Mouse (Mus musculus): ENCODE measurements around the gene Golt1a. TPM values are rescaled to one million over a fixed set of nuclear protein-coding genes. Genes with fewer than 3 reads are reported as not detected.
A peak's percentile ranks its signal among the peaks of the same experiment; 100 is the strongest.

Gene Golt1a
- polyA plus RNA-seq, 1 experiment = not detected

- no peak for TF ChIP-seq CEBPB (IDR thresholded peaks at IDR 0.05; ENCODE audit: low read depth)
- TF ChIP-seq FOSL1 (IDR thresholded peaks at IDR 0.05; ENCODE audit: insufficient read depth, low read length, poor library complexity, severe bottlenecking) = no peak
- TF ChIP-seq USF1 (IDR thresholded peaks at IDR 0.05; ENCODE audit: low read depth) = no peak
- no peak for TF ChIP-seq MYOG (IDR thresholded peaks at IDR 0.05; ENCODE audit: control insufficient read depth, extremely low read depth, insufficient read length)
- no peak for TF ChIP-seq CTCF (IDR thresholded peaks at IDR 0.05; ENCODE audit: control insufficient read depth, insufficient read depth, insufficient read length)
- no peak for TF ChIP-seq MAX (IDR thresholded peaks at IDR 0.05)
- no peak for TF ChIP-seq MYOD1 (IDR thresholded peaks at IDR 0.05; ENCODE audit: control insufficient read depth, insufficient read length, low read depth)
- H3K79me2 ChIP-seq (ENCODE audit: control insufficient read depth, insufficient read depth) = no peaks in the 10 kb centered on the region
Observed at GRCm38 (mm10) chr1:133316577-133316976, 7.0 kb downstream of the Golt1a start.

GRCm38 (mm10) chr1:133317149-133317548 lies 7.5 kb downstream of the Golt1a start:
- H3K36me3 ChIP-seq (ENCODE audit: control insufficient read depth, insufficient read depth) = no peaks in the 10 kb centered on the region
- no peaks in the 10 kb centered on the region for H3K79me3 ChIP-seq (ENCODE audit: low read depth)
- no peaks in the 10 kb centered on the region for H3K79me2 ChIP-seq (ENCODE audit: control insufficient read depth, insufficient read depth)
- H3K27me3 ChIP-seq (ENCODE audit: control insufficient read depth, insufficient read depth, insufficient read length) = peaks cover 7% of the 10 kb centered on the region
- H3ac ChIP-seq (ENCODE audit: control insufficient read depth, insufficient read length, low read depth) = no peak overlapping the region
- no peak overlapping the region for H3K4me3 ChIP-seq (ENCODE audit: insufficient read depth, poor library complexity, severe bottlenecking)
- TF ChIP-seq USF1 (IDR thresholded peaks at IDR 0.05; ENCODE audit: low read depth) = peak; percentile 37
- TF ChIP-seq CEBPB (IDR thresholded peaks at IDR 0.05; ENCODE audit: low read depth) = no peak

More at GRCm38 (mm10) chr1:133316577-133316976, 7.0 kb downstream of the Golt1a start:
- no peaks in the 10 kb centered on the region for H3K36me3 ChIP-seq (ENCODE audit: control insufficient read depth, insufficient read depth)
- no peak overlapping the region for H3ac ChIP-seq (ENCODE audit: control insufficient read depth, insufficient read length, low read depth)
- no peak overlapping the region for H3K4me3 ChIP-seq (ENCODE audit: insufficient read depth, poor library complexity, severe bottlenecking)
- H3K79me3 ChIP-seq (ENCODE audit: low read depth) = no peaks in the 10 kb centered on the region
- H3K27me3 ChIP-seq (ENCODE audit: control insufficient read depth, insufficient read depth, insufficient read length) = peaks cover 11% of the 10 kb centered on the region

- TF ChIP-seq MYOG (IDR thresholded peaks at IDR 0.05; ENCODE audit: control insufficient read depth, extremely low read depth, insufficient read length) = no peak
- no peak for TF ChIP-seq CTCF (IDR thresholded peaks at IDR 0.05; ENCODE audit: control insufficient read depth, insufficient read depth, insufficient read length)
- TF ChIP-seq MYOD1 (IDR thresholded peaks at IDR 0.05; ENCODE audit: control insufficient read depth, insufficient read length, low read depth) = no peak
- no peak for TF ChIP-seq USF1 (IDR thresholded peaks at IDR 0.05; ENCODE audit: low read depth)
- TF ChIP-seq MAX (IDR thresholded peaks at IDR 0.05) = no peak
- no peak for TF ChIP-seq FOSL1 (IDR thresholded peaks at IDR 0.05; ENCODE audit: insufficient read depth, low read length, poor library complexity, severe bottlenecking)
- no peak for TF ChIP-seq CEBPB (IDR thresholded peaks at IDR 0.05; ENCODE audit: low read depth)
- H3K4me3 ChIP-seq (ENCODE audit: insufficient read depth, poor library complexity, severe bottlenecking) = no peak within 1 kb of the TSS
- no peaks in the 10 kb centered on the region for H3K36me3 ChIP-seq (ENCODE audit: control insufficient read depth, insufficient read depth)
- no peak within 1 kb of the TSS for H3ac ChIP-seq (ENCODE audit: control insufficient read depth, insufficient read length, low read depth)
- H3K27me3 ChIP-seq (ENCODE audit: control insufficient read depth, insufficient read depth, insufficient read length) = peaks cover 3% of the 10 kb centered on the region
- H3K79me3 ChIP-seq (ENCODE audit: low read depth) = no peaks in the 10 kb centered on the region
- H3K79me2 ChIP-seq (ENCODE audit: control insufficient read depth, insufficient read depth) = no peaks in the 10 kb centered on the region
Observed at GRCm38 (mm10) chr1:133321267-133321925, 11.8 kb downstream of the Golt1a start, which contains the start of gene Kiss1. Kiss1 (plus strand) TSS chr1:133321875.

GRCm38 (mm10) chr1:133323333-133323732 lies 13.7 kb downstream of the Golt1a start:
- peaks cover 13% of the 10 kb centered on the region for H3K27me3 ChIP-seq (ENCODE audit: control insufficient read depth, insufficient read depth, insufficient read length)
- no peaks in the 10 kb centered on the region for H3K79me3 ChIP-seq (ENCODE audit: low read depth)
- no peaks in the 10 kb centered on the region for H3K79me2 ChIP-seq (ENCODE audit: control insufficient read depth, insufficient read depth)
- TF ChIP-seq FOSL1 (IDR thresholded peaks at IDR 0.05; ENCODE audit: insufficient read depth, low read length, poor library complexity, severe bottlenecking) (no peak), MAX (IDR thresholded peaks at IDR 0.05) (no peak), USF1 (IDR thresholded peaks at IDR 0.05; ENCODE audit: low read depth) (no peak), CEBPB (IDR thresholded peaks at IDR 0.05; ENCODE audit: low read depth) (no peak), MYOG (IDR thresholded peaks at IDR 0.05; ENCODE audit: control insufficient read depth, extremely low read depth, insufficient read length) (no peak)
- H3ac ChIP-seq (ENCODE audit: control insufficient read depth, insufficient read length, low read depth) = no peak overlapping the region
- no peaks in the 10 kb centered on the region for H3K36me3 ChIP-seq (ENCODE audit: control insufficient read depth, insufficient read depth)
- H3K4me3 ChIP-seq (ENCODE audit: insufficient read depth, poor library complexity, severe bottlenecking) = no peak overlapping the region

- no peak overlapping the region for H3ac ChIP-seq (ENCODE audit: control insufficient read depth, insufficient read length, low read depth)
- TF ChIP-seq CEBPB (IDR thresholded peaks at IDR 0.05; ENCODE audit: low read depth) = no peak
- no peak for TF ChIP-seq USF1 (IDR thresholded peaks at IDR 0.05; ENCODE audit: low read depth)
- no peak for TF ChIP-seq FOSL1 (IDR thresholded peaks at IDR 0.05; ENCODE audit: insufficient read depth, low read length, poor library complexity, severe bottlenecking)
- TF ChIP-seq MAX (IDR thresholded peaks at IDR 0.05) = no peak
- no peak for TF ChIP-seq MYOG (IDR thresholded peaks at IDR 0.05; ENCODE audit: control insufficient read depth, extremely low read depth, insufficient read length)
- TF ChIP-seq MYOD1 (IDR thresholded peaks at IDR 0.05; ENCODE audit: control insufficient read depth, insufficient read length, low read depth) = no peak
- no peak for TF ChIP-seq CTCF (IDR thresholded peaks at IDR 0.05; ENCODE audit: control insufficient read depth, insufficient read depth, insufficient read length)
- H3K36me3 ChIP-seq (ENCODE audit: control insufficient read depth, insufficient read depth) = no peaks in the 10 kb centered on the region
- H3K27me3 ChIP-seq (ENCODE audit: control insufficient read depth, insufficient read depth, insufficient read length) = peaks cover 35% of the 10 kb centered on the region
- H3K79me3 ChIP-seq (ENCODE audit: low read depth) = no peaks in the 10 kb centered on the region
- H3K79me2 ChIP-seq (ENCODE audit: control insufficient read depth, insufficient read depth) = no peaks in the 10 kb centered on the region
- no peak overlapping the region for H3K4me3 ChIP-seq (ENCODE audit: insufficient read depth, poor library complexity, severe bottlenecking)
Observed at GRCm38 (mm10) chr1:133325951-133326350, 16.4 kb downstream of the Golt1a start.

GRCm38 (mm10) chr1:133327094-133327493 lies 17.5 kb downstream of the Golt1a start:
- Histone ChIP-seq H3K36me3 (ENCODE audit: control insufficient read depth, insufficient read depth) (no peaks in the 10 kb centered on the region), H3K79me2 (ENCODE audit: control insufficient read depth, insufficient read depth) (no peaks in the 10 kb centered on the region), H3K4me3 (ENCODE audit: insufficient read depth, poor library complexity, severe bottlenecking) (no peak overlapping the region), H3K79me3 (ENCODE audit: low read depth) (no peaks in the 10 kb centered on the region), H3ac (ENCODE audit: control insufficient read depth, insufficient read length, low read depth) (no peak overlapping the region), H3K27me3 (ENCODE audit: control insufficient read depth, insufficient read depth, insufficient read length) (peaks cover 43% of the 10 kb centered on the region)
- no peak for TF ChIP-seq MYOD1 (IDR thresholded peaks at IDR 0.05; ENCODE audit: control insufficient read depth, insufficient read length, low read depth)
- no peak for TF ChIP-seq MAX (IDR thresholded peaks at IDR 0.05)
- TF ChIP-seq CEBPB (IDR thresholded peaks at IDR 0.05; ENCODE audit: low read depth) = no peak
- no peak for TF ChIP-seq USF1 (IDR thresholded peaks at IDR 0.05; ENCODE audit: low read depth)
- no peak for TF ChIP-seq CTCF (IDR thresholded peaks at IDR 0.05; ENCODE audit: control insufficient read depth, insufficient read depth, insufficient read length)
- no peak for TF ChIP-seq MYOG (IDR thresholded peaks at IDR 0.05; ENCODE audit: control insufficient read depth, extremely low read depth, insufficient read length)
- TF ChIP-seq FOSL1 (IDR thresholded peaks at IDR 0.05; ENCODE audit: insufficient read depth, low read length, poor library complexity, severe bottlenecking) = no peak
